Mouse (Mus musculus) embryo, embryonic 10 days (tissue): Measurements from ENCODE around the gene Syce3.
A peak's percentile ranks its signal among the peaks of the same experiment; 100 is the strongest.

ENCODE experiments used
- DNase-seq: peaks from one replicate; pipeline ENCODE4 v3.0.0-alpha.2; 2015; ENCODE audit warnings: low spot score

The Syce3 gene

DNA sequence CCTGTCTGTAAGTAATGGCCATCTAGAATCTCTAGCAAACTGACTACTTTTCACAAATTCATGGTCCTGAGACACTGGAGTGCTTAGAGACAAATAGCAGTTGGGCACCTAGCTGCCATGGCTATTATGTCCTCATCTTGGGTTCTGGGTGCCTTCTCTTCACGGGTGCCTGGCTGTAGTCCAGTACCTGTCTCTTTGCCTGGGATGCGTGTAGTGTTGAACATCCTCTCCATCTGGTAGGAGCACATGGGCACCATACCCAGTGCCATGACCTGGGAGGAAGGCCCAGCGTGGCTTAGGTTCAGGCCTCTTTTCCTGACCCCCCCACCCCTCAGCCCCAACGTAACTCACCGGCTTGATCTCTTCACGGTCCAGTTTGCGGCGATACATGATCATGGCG, 11.6 kb upstream of the Syce3 start:
- DNase-seq: no peak

GRCm38 (mm10) chr15:89415282-89415681, 5.0 kb upstream of the Syce3 start:
- no peak for DNase-seq

- no peak for DNase-seq
These were observed 3.6 kb downstream of the Syce3 start for GRCm38 (mm10) chr15:89406691-89407090.

GRCm38 (mm10) chr15:89404831-89405623, 5.3 kb downstream of the Syce3 start:
- no peak for DNase-seq

- DNase-seq: no peak
These were observed 7.8 kb downstream of the Syce3 start for GRCm38 (mm10) chr15:89402471-89402870.

GRCm38 (mm10) chr15:89399716-89400115, 10.6 kb downstream of the Syce3 start:
- DNase-seq: no peak

DNA sequence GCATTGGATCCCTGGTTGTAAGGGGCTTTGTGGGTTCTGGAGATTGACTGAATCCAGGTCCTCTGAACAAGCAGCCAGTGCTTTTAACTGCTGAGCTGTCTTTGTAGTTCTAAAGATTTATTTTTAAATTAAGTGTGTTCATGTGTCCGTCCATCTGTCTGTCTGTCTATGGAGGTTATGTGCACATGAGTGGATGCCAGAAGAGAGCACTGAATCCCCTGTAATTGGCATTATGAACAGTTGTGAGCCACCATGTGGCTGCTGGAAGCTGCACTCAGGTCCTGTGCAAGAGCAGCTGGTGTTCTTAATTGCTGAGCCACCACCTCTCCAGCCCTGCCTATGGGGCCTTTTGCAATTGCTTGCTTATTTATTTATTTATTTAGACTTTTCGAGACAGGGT, 12.2 kb downstream of the Syce3 start:
- no peak for DNase-seq

- no peak for DNase-seq
These were observed 13.4 kb downstream of the Syce3 start for GRCm38 (mm10) chr15:89396883-89397282.

GRCm38 (mm10) chr15:89390081-89390480, 20.2 kb downstream of the Syce3 start:
- no peak for DNase-seq

DNA sequence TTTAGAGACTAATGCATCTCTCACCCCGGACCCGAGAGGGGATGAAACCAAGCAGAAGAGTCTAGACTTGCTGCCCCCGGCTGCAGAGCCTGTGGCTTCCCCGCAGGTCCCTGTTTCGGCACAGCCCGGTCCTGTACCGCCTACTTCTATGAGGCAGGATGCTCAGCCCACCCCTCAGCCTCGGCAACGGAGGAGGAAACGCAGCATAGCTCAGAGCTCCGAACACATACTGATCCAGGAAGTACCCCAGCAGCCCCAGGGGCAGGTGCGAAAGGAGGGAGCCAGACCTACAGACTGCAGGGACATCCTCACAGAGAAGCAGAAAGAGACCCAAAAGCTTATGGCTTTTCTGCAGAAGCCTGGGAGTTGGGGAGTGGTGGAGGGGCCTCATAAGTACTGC, 23.2 kb downstream of the Syce3 start:
- no peak for DNase-seq

DNA sequence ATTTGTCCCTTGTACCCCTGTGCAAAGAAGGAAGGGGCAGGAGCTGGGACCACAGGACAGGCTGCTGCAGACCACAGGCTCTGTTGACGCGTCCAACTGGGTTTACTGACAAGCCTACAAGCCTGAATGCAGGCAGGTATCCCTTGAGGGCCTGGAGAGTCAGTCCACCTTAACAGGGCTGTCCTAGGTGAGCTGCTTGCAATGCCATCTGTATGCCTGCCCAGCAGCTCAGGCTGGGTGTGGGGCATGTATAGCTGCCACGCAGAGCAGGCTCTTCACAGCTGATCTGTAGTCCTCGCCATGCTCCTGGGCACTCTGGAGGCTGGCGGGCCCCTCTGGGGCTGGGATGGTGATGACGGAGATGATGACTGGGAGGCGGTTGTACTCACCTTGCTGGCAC, 25.7 kb downstream of the Syce3 start, which contains the start of gene Klhdc7b:
Gene Klhdc7b, plus strand, starts transcription at position 301 of the 400 bp plus-strand sequence.
- DNase-seq: no peak

GRCm38 (mm10) chr15:89379429-89379828, 30.9 kb downstream of the Syce3 start:
- DNase-seq: no peak

DNA sequence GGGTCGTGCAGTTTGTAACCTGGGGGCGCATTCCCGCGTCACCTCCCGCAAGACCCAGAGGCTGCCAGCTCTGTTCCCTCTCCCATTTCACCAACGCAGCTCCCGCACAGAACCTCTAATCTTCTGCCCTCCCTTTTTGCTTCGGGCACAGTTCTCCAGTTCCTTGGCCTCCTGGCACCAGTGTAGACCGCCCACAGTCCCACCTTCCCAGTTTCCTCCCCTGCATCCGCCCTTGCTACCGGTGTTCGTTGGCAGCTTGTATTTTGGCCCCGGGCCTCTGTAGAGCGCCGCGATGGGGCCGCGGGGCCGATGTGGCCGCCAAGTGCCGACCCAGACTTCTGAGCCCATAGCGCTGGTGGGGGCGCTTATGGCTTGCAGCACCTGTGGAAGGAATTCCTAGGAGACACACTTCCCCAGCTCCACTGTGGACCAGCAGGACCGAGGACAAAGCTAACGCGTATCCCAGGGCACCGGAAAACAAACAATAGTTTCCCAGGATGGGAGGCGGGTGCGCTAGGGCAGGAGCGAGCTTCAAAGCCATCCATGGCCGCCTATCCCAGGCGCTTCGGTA, 31.4 kb downstream of the Syce3 start, which contains the start of gene Odf3b:
Gene Odf3b, minus strand, starts transcription at position 452 of the 571 bp plus-strand sequence.
- peak; percentile 53 for DNase-seq

DNA sequence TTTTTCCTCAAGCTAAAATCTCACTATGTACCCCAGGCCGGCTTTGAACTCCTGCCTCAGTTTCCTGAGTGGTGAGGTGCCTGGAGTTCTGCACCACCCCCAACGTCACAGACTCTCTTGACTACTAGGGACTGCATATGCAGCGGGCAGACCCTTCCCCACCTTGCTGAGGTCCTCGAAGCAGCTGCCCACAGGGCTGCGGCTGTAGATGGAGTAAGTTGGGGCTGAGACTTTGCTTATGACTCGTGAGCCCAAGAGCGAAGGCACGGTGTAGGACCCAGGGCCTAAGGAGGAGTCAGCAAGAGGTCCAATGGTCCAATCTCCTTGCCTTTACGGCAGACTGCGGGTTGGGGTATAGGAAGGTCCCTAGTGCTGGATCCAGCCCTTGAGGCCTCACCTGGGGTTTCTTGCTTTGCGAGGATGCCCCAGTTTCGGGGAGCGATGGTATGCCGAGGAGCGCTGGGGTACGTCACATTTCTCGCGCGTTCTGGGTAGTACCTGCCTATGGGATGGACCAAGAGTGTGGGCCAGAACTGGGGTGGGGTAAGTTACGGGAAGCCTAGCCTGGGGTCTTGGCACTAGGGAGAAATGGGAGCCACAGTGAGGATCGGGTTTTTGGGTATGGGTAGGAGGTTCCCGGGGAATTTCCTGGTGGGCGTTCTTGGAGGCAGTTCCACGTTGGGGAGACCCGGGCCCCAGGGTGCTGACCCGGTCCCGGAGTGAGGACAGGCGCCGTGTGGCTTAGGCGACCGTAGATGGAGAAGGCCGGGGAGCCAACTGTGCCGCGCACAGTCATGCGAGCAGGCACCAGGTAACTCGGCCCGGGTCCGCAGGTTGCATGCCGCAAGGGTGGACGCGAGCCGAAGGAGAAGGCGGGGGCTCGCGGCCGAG, 32.1 kb downstream of the Syce3 start:
- no peak for DNase-seq

DNA sequence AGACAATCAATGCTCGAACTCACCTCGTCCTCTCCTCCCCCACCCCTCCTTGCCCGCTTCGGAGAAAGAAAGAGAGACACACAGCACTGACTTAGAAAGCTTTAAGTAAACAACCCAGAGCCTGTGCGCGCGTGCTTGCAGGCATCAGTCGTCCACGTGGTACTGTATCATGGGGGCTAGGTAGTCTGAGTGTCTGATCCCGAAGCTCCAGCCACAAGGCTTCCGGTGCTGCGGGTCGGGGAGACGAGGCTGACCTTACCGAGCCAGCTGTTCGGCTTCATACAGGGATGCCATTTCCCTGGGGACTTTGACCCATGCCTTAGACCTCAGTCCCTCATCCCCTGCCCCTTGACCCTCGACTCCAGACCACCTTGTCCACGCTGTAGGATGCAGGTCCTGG, 32.9 kb downstream of the Syce3 start:
- no peak for DNase-seq

GRCm38 (mm10) chr15:89376957-89377356, 33.3 kb downstream of the Syce3 start, which contains the start of gene Tymp:
Tymp (minus strand) TSS chr15:89377039.
- no peak for DNase-seq

- no peak for DNase-seq
These were observed 34.3 kb downstream of the Syce3 start for GRCm38 (mm10) chr15:89376040-89376439.

DNA sequence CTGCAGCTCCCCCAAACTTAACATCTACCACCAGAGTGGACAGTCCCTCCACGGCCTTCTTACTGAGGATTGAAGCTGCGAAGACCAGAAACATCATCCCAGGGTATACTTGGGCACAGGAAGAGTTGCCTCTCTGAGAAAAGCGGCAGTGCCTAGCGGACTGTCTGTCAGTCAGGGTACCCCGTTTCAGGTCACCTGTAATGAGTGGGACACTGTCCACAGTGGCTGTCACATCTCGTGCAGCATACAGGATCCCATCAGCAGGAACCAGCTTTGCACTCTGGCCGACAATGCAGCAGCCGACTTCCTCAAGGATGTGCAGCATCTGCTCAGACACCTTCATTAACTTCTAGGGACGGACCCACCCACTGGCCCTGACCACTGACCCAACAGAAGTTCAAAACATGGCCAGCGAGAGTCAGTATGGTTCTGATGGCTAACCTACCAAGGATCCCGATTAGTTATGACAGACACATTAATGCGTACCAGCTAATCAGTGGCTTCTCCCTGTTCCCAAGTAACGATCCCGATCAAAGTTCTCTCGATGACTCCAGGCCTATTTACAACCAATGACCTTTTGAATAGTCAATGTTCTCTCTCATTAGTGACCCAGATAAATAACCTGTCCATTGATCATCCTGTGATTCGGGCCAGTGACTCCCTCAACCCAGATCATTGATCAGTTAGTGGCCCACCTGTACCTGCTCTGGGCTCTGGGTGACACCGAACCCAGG, 35.3 kb downstream of the Syce3 start:
- no peak for DNase-seq

GRCm38 (mm10) chr15:89374340-89374739, 36.0 kb downstream of the Syce3 start:
- no peak for DNase-seq

GRCm38 (mm10) chr15:89373762-89374248, 36.5 kb downstream of the Syce3 start, which contains the start of gene Sco2:
Sco2 (minus strand) TSS chr15:89373846.
- DNase-seq: peak; percentile 91

GRCm38 (mm10) chr15:89373027-89373761, 37.1 kb downstream of the Syce3 start:
- peak; percentile 89 for DNase-seq
